Mouse (Mus musculus) neutrophil, adult 59 days (primary cell): ENCODE results near the gene Tmcc1. TPM values are rescaled to one million over a fixed set of nuclear protein-coding genes. Genes with fewer than 3 reads are reported as not detected.

Experiments used
- total RNA-seq, 2 experiments: library from RNA; stranded (reverse); gene quantifications; 1 replicate in 1 of 2; 2 replicates in 1 of 2; pipeline ENCODE4 v1.2.4; 2023

Tmcc1 gene
- total RNA-seq, result 100 to 1,000 TPM; 233 to 280 TPM

GRCm38 (mm10) chr6:116193394-116194393, at the start of gene Tmcc1:
Gene Tmcc1 (minus strand): TSS chr6:116193486.

GRCm38 (mm10) chr6:116207729-116208534, 14.6 kb upstream of the Tmcc1 start, which contains the start of gene Washc2:
Gene Washc2 (plus strand): TSS chr6:116208038.

GRCm38 (mm10) chr6:115994877-115995520, 198.3 kb downstream of the Tmcc1 start, which contains the start of gene Plxnd1:
Gene Plxnd1 (minus strand): TSS chr6:115995005.

Other genes with a start within 250 kb of the Tmcc1 start
- gene H1foo, start 248.5 kb downstream of the Tmcc1 start, total RNA-seq, result not detected
- 100 to 1,000 TPM in 1 of 2 experiments, 10 to 100 TPM in 1; 83.1 to 142 TPM for gene Plxnd1, start 198.5 kb downstream of the Tmcc1 start, total RNA-seq
- 100 to 1,000 TPM; 133 to 140 TPM for gene Washc2, start 14.6 kb upstream of the Tmcc1 start, total RNA-seq
- 10 to 100 TPM; 27.1 to 31.4 TPM for gene Zfand4, start 70.7 kb upstream of the Tmcc1 start, total RNA-seq
- 10 to 100 TPM; 16.9 to 23.8 TPM for gene March8, start 144.5 kb upstream of the Tmcc1 start, total RNA-seq